Mouse (Mus musculus): ENCODE data around the gene Pofut2. TPM values are rescaled to one million over a fixed set of nuclear protein-coding genes. Genes with fewer than 3 reads are reported as not detected.

The Pofut2 gene
- polyA plus RNA-seq, 1 experiment = 45.9 TPM

DNA sequence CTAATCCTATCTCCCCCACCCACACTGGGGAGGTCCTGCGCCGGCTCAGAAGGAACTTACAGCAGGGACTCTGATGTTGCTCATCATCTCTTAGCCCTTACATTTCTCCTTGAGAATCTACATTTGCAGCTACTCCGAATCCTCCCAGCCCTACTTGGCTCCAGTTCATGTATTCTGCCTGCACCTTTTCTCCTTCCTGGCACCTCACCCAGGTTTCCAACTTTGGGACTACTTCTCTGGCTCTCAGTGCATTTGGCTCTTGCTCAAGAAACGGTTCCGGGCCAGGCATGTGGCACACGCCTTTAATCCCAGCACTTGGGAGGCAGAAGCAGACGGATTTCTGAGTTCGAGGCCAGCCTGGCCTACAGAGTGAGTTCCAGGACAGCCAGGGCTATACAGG lies 28.6 kb downstream of the Pofut2 start:
- Histone ChIP-seq H3K27ac (ENCODE audit: insufficient read depth, low read depth, low read length) (no peak overlapping the region), H3K27me3 (replicated peaks; ENCODE audit: control insufficient read depth, insufficient read depth, low read length) (no peaks in the 10 kb centered on the region), H3K36me3 (ENCODE audit: control insufficient read depth, insufficient read depth, low read length) (no peaks in the 10 kb centered on the region), H3K4me1 (ENCODE audit: control insufficient read depth, insufficient read depth, low read length) (no peaks in the 10 kb centered on the region), H3K4me3 (ENCODE audit: insufficient read depth, low read depth, low read length) (no peak overlapping the region)
- peak; percentile 22 for DNase-seq
- no peak for TF ChIP-seq CTCF (conservative IDR thresholded peaks at IDR 0.05; ENCODE audit: insufficient read depth, insufficient read length, low read depth, low read length)
- TF ChIP-seq POLR2A (IDR thresholded peaks at IDR 0.05; ENCODE audit: low read depth, low read length) = no peak
- 65% methylated on average over 8 of the region's 8 CpGs for whole genome bisulfite sequencing

DNA sequence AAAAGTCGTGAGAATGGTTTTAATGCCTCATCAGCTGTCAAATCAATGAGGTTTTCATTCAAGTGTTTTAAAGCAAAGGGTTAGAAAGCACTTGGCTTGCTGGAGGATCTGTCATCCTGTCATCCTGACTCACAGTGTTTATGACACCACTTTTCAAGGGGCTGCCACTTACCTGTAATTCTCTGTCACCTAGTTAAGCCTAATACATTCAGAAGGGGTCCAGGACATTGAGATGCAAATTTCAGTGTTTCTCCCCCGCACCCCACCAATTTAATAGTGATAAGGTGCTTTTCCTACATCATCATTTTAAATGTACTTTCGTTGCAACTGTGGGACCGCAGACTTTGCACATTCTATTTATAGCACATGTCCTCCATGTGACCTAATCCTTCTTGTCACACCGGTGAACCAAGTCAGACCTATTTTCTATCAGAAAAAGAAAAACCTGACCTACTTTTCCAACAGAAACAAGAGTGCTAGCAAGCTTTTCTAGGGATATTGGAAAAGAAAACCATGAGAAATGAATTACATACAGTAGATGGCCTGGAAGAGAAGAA lies 29.7 kb downstream of the Pofut2 start:
- Histone ChIP-seq H3K27ac (ENCODE audit: insufficient read depth, low read depth, low read length) (no peak overlapping the region), H3K4me1 (ENCODE audit: control insufficient read depth, insufficient read depth, low read length) (no peaks in the 10 kb centered on the region), H3K27me3 (replicated peaks; ENCODE audit: control insufficient read depth, insufficient read depth, low read length) (no peaks in the 10 kb centered on the region), H3K4me3 (ENCODE audit: insufficient read depth, low read depth, low read length) (no peak overlapping the region), H3K36me3 (ENCODE audit: control insufficient read depth, insufficient read depth, low read length) (no peaks in the 10 kb centered on the region)
- peak; percentile 9 for DNase-seq
- 27% methylated on average over 5 of the region's 5 CpGs for WGBS
- no peak for TF ChIP-seq CTCF (conservative IDR thresholded peaks at IDR 0.05; ENCODE audit: insufficient read depth, insufficient read length, low read depth, low read length)

DNA sequence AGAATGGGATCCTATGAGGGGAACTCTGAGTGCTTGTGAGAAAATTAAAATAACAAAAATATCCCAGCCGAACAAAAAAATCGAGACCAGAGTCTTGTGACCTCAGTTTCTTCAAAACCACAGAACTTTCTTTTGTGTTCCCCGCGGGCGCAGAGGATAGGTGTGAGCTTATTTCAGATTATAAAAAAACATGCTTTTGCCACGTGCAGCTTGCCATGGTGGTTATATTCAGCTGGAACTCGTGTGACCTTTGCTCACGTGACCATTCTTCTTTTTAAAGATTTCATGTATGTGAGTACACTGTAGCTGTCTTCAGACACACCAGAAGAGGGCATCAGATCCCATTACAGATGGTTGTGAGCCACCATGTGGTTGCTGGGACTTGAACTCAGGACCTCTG lies 30.5 kb downstream of the Pofut2 start:
- no peak for DNase-seq
- Histone ChIP-seq H3K36me3 (ENCODE audit: control insufficient read depth, insufficient read depth, low read length) (no peaks in the 10 kb centered on the region), H3K4me3 (ENCODE audit: insufficient read depth, low read depth, low read length) (no peak overlapping the region), H3K4me1 (ENCODE audit: control insufficient read depth, insufficient read depth, low read length) (no peaks in the 10 kb centered on the region), H3K27ac (ENCODE audit: insufficient read depth, low read depth, low read length) (no peak overlapping the region), H3K27me3 (replicated peaks; ENCODE audit: control insufficient read depth, insufficient read depth, low read length) (no peaks in the 10 kb centered on the region)
- WGBS = 81% methylated on average over 8 of the region's 8 CpGs
- TF ChIP-seq POLR2A (IDR thresholded peaks at IDR 0.05; ENCODE audit: low read depth, low read length) = no peak
- TF ChIP-seq CTCF (conservative IDR thresholded peaks at IDR 0.05; ENCODE audit: insufficient read depth, insufficient read length, low read depth, low read length) = no peak

DNA sequence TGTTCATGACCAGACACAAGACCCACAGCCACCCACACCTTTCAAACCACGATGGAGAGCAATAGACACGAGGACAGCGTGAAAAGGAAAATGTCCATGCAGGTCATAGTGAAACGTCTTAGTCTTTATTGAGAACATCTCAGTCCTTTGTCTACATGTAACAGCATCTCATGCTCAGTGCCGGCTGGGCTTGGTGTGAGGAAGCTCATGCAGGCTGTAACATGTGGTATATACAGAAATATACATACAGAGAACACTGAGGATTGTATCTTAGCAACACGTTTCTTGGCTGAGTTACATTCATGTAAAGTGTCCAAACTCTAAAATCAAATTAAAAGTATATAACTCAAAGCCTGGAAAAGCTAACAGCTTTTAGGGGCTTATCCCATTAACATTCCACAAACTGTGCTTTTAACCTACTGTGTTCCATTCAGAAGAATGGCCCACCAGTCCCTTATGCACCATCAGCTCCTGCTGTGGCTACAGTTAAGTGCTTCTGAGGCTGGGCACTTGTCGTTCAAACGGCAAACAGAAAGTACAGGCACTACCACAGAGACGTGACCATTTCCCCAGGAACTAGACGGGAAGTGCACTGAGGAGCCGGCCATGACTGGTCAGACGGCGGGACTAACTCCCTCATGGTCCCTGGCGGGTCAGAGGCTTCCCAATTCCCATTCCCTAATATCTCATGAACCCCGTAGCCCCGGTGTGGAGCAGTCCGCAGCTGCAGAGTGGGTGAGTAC lies 31.8 kb downstream of the Pofut2 start:
- Histone ChIP-seq H3K4me1 (ENCODE audit: control insufficient read depth, insufficient read depth, low read length) (no peaks in the 10 kb centered on the region), H3K4me3 (ENCODE audit: insufficient read depth, low read depth, low read length) (no peak overlapping the region), H3K27ac (ENCODE audit: insufficient read depth, low read depth, low read length) (no peak overlapping the region), H3K27me3 (replicated peaks; ENCODE audit: control insufficient read depth, insufficient read depth, low read length) (no peaks in the 10 kb centered on the region), H3K36me3 (ENCODE audit: control insufficient read depth, insufficient read depth, low read length) (no peaks in the 10 kb centered on the region)
- 79% methylated on average over 17 of the region's 17 CpGs for WGBS
- no peak for DNase-seq
- TF ChIP-seq CTCF (conservative IDR thresholded peaks at IDR 0.05; ENCODE audit: insufficient read depth, insufficient read length, low read depth, low read length) (no peak), POLR2A (IDR thresholded peaks at IDR 0.05; ENCODE audit: low read depth, low read length) (no peak)

DNA sequence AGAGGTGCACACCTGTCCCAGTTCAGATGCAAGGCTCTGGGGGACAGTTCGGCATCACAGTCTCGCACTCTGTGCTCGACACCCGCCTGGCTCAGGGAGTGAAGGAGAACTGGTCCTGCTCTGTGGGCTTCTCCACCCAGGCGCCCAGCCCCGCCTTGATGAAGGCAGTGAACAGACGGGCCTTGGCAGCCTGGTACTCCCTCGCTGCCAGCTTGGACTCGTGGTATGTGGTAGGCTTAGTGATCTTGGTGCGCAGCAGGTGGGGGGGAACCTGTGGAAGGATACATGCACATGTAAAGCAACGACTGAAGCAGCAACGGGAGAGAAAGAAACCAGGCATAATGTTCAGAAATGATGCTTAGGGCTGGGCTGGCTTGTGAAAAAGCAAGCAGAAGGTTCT lies 35.7 kb downstream of the Pofut2 start:
- H3K27ac ChIP-seq (ENCODE audit: insufficient read depth, low read depth, low read length) = no peak overlapping the region
- no peaks in the 10 kb centered on the region for H3K27me3 ChIP-seq (replicated peaks; ENCODE audit: control insufficient read depth, insufficient read depth, low read length)
- no peak overlapping the region for H3K4me3 ChIP-seq (ENCODE audit: insufficient read depth, low read depth, low read length)
- H3K4me1 ChIP-seq (ENCODE audit: control insufficient read depth, insufficient read depth, low read length) = no peaks in the 10 kb centered on the region
- DNase-seq = no peak
- no peak for TF ChIP-seq POLR2A (IDR thresholded peaks at IDR 0.05; ENCODE audit: low read depth, low read length)
- TF ChIP-seq CTCF (conservative IDR thresholded peaks at IDR 0.05; ENCODE audit: insufficient read depth, insufficient read length, low read depth, low read length) = no peak
- 90% methylated on average over 12 of the region's 12 CpGs for WGBS
- no peaks in the 10 kb centered on the region for H3K36me3 ChIP-seq (ENCODE audit: control insufficient read depth, insufficient read depth, low read length)

DNA sequence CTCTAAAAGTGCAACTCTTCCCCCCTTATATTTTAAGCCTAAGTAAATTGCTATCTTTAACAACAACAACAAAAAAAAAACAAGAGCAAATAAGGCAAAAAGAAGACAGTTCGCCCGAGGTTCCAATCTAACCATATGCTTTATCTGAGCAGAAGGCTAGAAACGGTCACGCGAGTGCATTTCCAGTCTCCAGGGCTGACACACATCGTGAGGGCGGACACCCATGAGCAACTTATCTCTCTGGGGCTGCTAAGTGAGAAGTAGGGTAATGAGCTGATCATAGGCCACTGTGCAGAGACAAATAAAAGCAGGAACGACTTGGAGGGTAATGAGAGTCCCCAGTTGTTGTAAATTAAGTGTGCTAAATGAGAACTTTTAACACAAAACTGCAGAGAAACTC lies 39.6 kb downstream of the Pofut2 start:
- TF ChIP-seq POLR2A (IDR thresholded peaks at IDR 0.05; ENCODE audit: low read depth, low read length) (no peak), CTCF (conservative IDR thresholded peaks at IDR 0.05; ENCODE audit: insufficient read depth, insufficient read length, low read depth, low read length) (no peak)
- H3K4me3 ChIP-seq (ENCODE audit: insufficient read depth, low read depth, low read length) = no peak overlapping the region
- H3K36me3 ChIP-seq (ENCODE audit: control insufficient read depth, insufficient read depth, low read length) = no peaks in the 10 kb centered on the region
- no peaks in the 10 kb centered on the region for H3K27me3 ChIP-seq (replicated peaks; ENCODE audit: control insufficient read depth, insufficient read depth, low read length)
- no peaks in the 10 kb centered on the region for H3K4me1 ChIP-seq (ENCODE audit: control insufficient read depth, insufficient read depth, low read length)
- DNase-seq = no peak
- H3K27ac ChIP-seq (ENCODE audit: insufficient read depth, low read depth, low read length) = no peak overlapping the region
- WGBS = 79% methylated on average over 8 of the region's 8 CpGs

DNA sequence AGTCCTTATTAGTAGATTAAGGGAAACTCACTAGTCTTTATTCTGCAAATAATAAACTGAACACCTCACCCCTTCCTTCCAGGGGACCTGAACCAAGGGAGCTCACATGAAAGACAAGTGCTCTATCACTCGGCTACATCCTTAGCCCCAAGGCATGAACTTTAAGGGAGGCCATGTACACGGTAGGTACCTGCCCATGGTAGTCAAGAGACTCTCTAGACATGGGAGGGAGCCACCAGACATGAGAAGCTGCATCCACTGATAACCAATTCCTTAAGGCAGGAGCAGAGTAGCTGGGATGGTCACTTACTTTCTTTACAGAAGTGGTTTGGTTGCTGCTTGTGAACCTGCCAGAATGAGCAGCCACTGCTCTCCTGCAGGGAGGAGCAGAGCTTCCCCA lies 40.2 kb downstream of the Pofut2 start:
- H3K4me3 ChIP-seq (ENCODE audit: insufficient read depth, low read depth, low read length) = no peak overlapping the region
- H3K4me1 ChIP-seq (ENCODE audit: control insufficient read depth, insufficient read depth, low read length) = no peaks in the 10 kb centered on the region
- no peaks in the 10 kb centered on the region for H3K27me3 ChIP-seq (replicated peaks; ENCODE audit: control insufficient read depth, insufficient read depth, low read length)
- H3K36me3 ChIP-seq (ENCODE audit: control insufficient read depth, insufficient read depth, low read length) = no peaks in the 10 kb centered on the region
- no peak for DNase-seq
- no peak overlapping the region for H3K27ac ChIP-seq (ENCODE audit: insufficient read depth, low read depth, low read length)
- 88% methylated on average over 2 of the region's 2 CpGs for WGBS
- TF ChIP-seq CTCF (conservative IDR thresholded peaks at IDR 0.05; ENCODE audit: insufficient read depth, insufficient read length, low read depth, low read length) (no peak), POLR2A (IDR thresholded peaks at IDR 0.05; ENCODE audit: low read depth, low read length) (no peak)

Data from kidney, adult 2 months (tissue).